In genomic region chr7:71190161-71190711, GRCm38 (mm10) we compare ENCODE assay signal across 22 mouse cellular contexts.
DNase-seq lines count a peak whose midpoint lies in the region; ATAC-seq and TF ChIP-seq lines count a peak whose summit lies in the region.
"Had no signal": no experiment of that assay in that cellular context is flagged by ENCODE, and none has a peak within 500 bp of the region (broad histone marks: within the 10 kb centered on the region; RNA-seq: fewer than 3 reads in every experiment).

No protein-coding gene starts in this region.

- WGBS in forebrain, embryonic 11.5 days: 37% methylated on average over 12 of the region's 12 CpGs
- 24% methylated on average over 12 of the region's 12 CpGs for WGBS in forebrain, embryonic 15.5 days
- 52% methylated on average over 12 of the region's 12 CpGs for WGBS in midbrain, postnatal 0 days
- 75% methylated on average over 12 of the region's 12 CpGs for WGBS in midbrain, embryonic 10.5 days
- 80% methylated on average over 12 of the region's 12 CpGs for WGBS in heart, embryonic 10.5 days

- no peaks in the 10 kb centered on the region for H3K4me1 ChIP-seq in forebrain, embryonic 11.5 days (replicated peaks; ENCODE audit: control insufficient read depth, insufficient read depth, low read length)
- peaks cover 11% of the 10 kb centered on the region for H3K4me1 ChIP-seq in forebrain, embryonic 15.5 days
- no peaks in the 10 kb centered on the region for H3K4me1 ChIP-seq in midbrain, postnatal 0 days (ENCODE audit: insufficient read depth, low read length)
- H3K4me1 ChIP-seq in midbrain, embryonic 10.5 days: peaks cover 14% of the 10 kb centered on the region
- peaks cover 8% of the 10 kb centered on the region; the same call in 1 of the 2 replicates for H3K4me1 ChIP-seq in heart, embryonic 10.5 days

- H3K4me2 ChIP-seq in forebrain, embryonic 11.5 days (ENCODE audit: low read depth, low read length, severe bottlenecking): no peak overlapping the region
- no peak overlapping the region for H3K4me2 ChIP-seq in forebrain, embryonic 15.5 days (replicated peaks)
- H3K4me2 ChIP-seq in midbrain, postnatal 0 days (ENCODE audit: low read depth, low read length, poor library complexity, severe bottlenecking): no peak overlapping the region
- H3K4me2 ChIP-seq: liver, embryonic 11.5 days; lung, embryonic 14.5 days; midbrain, embryonic 13.5 days had no signal

- no peaks in the 10 kb centered on the region for H3K9me3 ChIP-seq in forebrain, embryonic 11.5 days (ENCODE audit: control insufficient read depth, low read length)
- no peaks in the 10 kb centered on the region for H3K9me3 ChIP-seq in forebrain, embryonic 15.5 days
- no peaks in the 10 kb centered on the region for H3K9me3 ChIP-seq in midbrain, postnatal 0 days (ENCODE audit: low read length)
- no peaks in the 10 kb centered on the region for H3K9me3 ChIP-seq in midbrain, embryonic 10.5 days (replicated peaks)
- no peaks in the 10 kb centered on the region for H3K9me3 ChIP-seq in heart, embryonic 10.5 days
- H3K9me3 ChIP-seq: midbrain, embryonic 13.5 days had no signal

- no peaks in the 10 kb centered on the region for H3K36me3 ChIP-seq in forebrain, embryonic 11.5 days (ENCODE audit: control insufficient read depth, insufficient read depth, low read length)
- no peaks in the 10 kb centered on the region for H3K36me3 ChIP-seq in forebrain, embryonic 15.5 days
- H3K36me3 ChIP-seq in midbrain, postnatal 0 days (ENCODE audit: insufficient read depth, low read length): no peaks in the 10 kb centered on the region
- H3K36me3 ChIP-seq in midbrain, embryonic 10.5 days: no peaks in the 10 kb centered on the region
- no peaks in the 10 kb centered on the region for H3K36me3 ChIP-seq in heart, embryonic 10.5 days
- H3K36me3 ChIP-seq: G1E; midbrain, embryonic 13.5 days had no signal

- no peak overlapping the region for H3K9ac ChIP-seq in forebrain, embryonic 11.5 days (ENCODE audit: low read length)
- no peak overlapping the region for H3K9ac ChIP-seq in forebrain, embryonic 15.5 days (replicated peaks)
- no peak overlapping the region for H3K9ac ChIP-seq in midbrain, postnatal 0 days (replicated peaks; ENCODE audit: low read length, poor library complexity, severe bottlenecking)
- H3K9ac ChIP-seq: lung, embryonic 14.5 days; midbrain, embryonic 13.5 days had no signal

- TF ChIP-seq CTCF in midbrain, postnatal 0 days (IDR thresholded peaks at IDR 0.05): no peak

- 0 out of 2 replicates have a peak, but pooled peaks have one; percentile 33 for ATAC-seq in forebrain, embryonic 11.5 days (replicated peaks; ENCODE audit: low FRiP score)
- ATAC-seq in forebrain, embryonic 15.5 days (replicated peaks): no peak
- ATAC-seq in midbrain, postnatal 0 days (ENCODE audit: low FRiP score): no peak
- no peak for ATAC-seq in erythroid progenitor cell, adult 5-6 weeks (replicated peaks; ENCODE audit: low FRiP score, poor library complexity, severe bottlenecking)
- ATAC-seq in granulocyte monocyte progenitor cell, adult 5-6 weeks (replicated peaks; ENCODE audit: poor library complexity, severe bottlenecking): no peak
- ATAC-seq: CD4-positive, CD25-positive, alpha-beta regulatory T cell, adult 4 months; inflammation-experienced regulatory T-cells, adult 6 months; midbrain, embryonic 13.5 days had no signal

- no peaks in the 10 kb centered on the region for H3K27me3 ChIP-seq in forebrain, embryonic 11.5 days (ENCODE audit: control insufficient read depth, insufficient read depth, low read length)
- no peaks in the 10 kb centered on the region for H3K27me3 ChIP-seq in forebrain, embryonic 15.5 days
- no peaks in the 10 kb centered on the region for H3K27me3 ChIP-seq in midbrain, postnatal 0 days (ENCODE audit: insufficient read depth, low read length)
- H3K27me3 ChIP-seq in midbrain, embryonic 10.5 days (ENCODE audit: low read depth, poor library complexity, severe bottlenecking): no peaks in the 10 kb centered on the region
- no peaks in the 10 kb centered on the region for H3K27me3 ChIP-seq in heart, embryonic 10.5 days (ENCODE audit: insufficient read depth, poor library complexity, severe bottlenecking)
- H3K27me3 ChIP-seq: midbrain, embryonic 13.5 days had no signal

- no peak overlapping the region for H3K27ac ChIP-seq in forebrain, embryonic 11.5 days (ENCODE audit: low read depth, low read length)
- no peak overlapping the region for H3K27ac ChIP-seq in forebrain, embryonic 15.5 days (replicated peaks)
- H3K27ac ChIP-seq in midbrain, postnatal 0 days (ENCODE audit: low read depth, low read length): no peak overlapping the region
- H3K27ac ChIP-seq in midbrain, embryonic 10.5 days (replicated peaks): no peak overlapping the region
- no peak overlapping the region for H3K27ac ChIP-seq in heart, embryonic 10.5 days
- H3K27ac ChIP-seq: heart, adult 2 months; macrophage; midbrain, embryonic 13.5 days had no signal

- DNase-seq in forebrain, embryonic 11.5 days (ENCODE audit: low spot score): no peak
- peak; percentile 14 for DNase-seq in midbrain, postnatal 0 days (ENCODE audit: low spot score)
- no peak for DNase-seq in midbrain, embryonic 10.5 days (ENCODE audit: low spot score)
- peak; percentile 10 for DNase-seq in kidney, postnatal 14 days
- DNase-seq in heart, embryonic 10.5 days (ENCODE audit: low spot score): no peak
- DNase-seq: adrenal gland, adult 2 months; cerebellum, postnatal 10 days; heart, adult 2 months; heart, postnatal 14 days; left cerebral cortex, postnatal 4 days; lung, embryonic 14.5 days; thymus, postnatal 14 days had no signal

- no peak overlapping the region for H3K4me3 ChIP-seq in forebrain, embryonic 11.5 days (ENCODE audit: low read depth, low read length)
- H3K4me3 ChIP-seq in forebrain, embryonic 15.5 days: no peak overlapping the region
- no peak overlapping the region for H3K4me3 ChIP-seq in midbrain, postnatal 0 days (ENCODE audit: low read depth, low read length)
- no peak overlapping the region for H3K4me3 ChIP-seq in midbrain, embryonic 10.5 days
- H3K4me3 ChIP-seq in heart, embryonic 10.5 days: no peak overlapping the region
- H3K4me3 ChIP-seq: heart, adult 2 months; midbrain, embryonic 13.5 days; myocyte had no signal

Comparison
In these comparisons a context has a peak if more than half of its experiments do, and no peak if none do; other contexts are left out.
1. DNase-seq: peak in midbrain, postnatal 0 days (single experiment) and kidney, postnatal 14 days (single experiment); none in forebrain, embryonic 11.5 days (single experiment), midbrain, embryonic 10.5 days (single experiment) and heart, embryonic 10.5 days (single experiment).